Mouse (Mus musculus) gastrocnemius, postnatal 4 days (tissue): ENCODE data around the gene Scn2b. TPM values are rescaled to one million over a fixed set of nuclear protein-coding genes. Genes with fewer than 3 reads are reported as not detected.

ENCODE experiments used
- DNase-seq, 2 experiments: peaks; one replicate each; pipeline ENCODE4 v3.0.0; 2021 to 2022; ENCODE audit warnings: low spot score in 2 of 2, mixed read lengths in 2 of 2
- long read RNA-seq, 2 experiments: library from polyadenylated mRNA; stranded (forward); transcript quantifications; one replicate each; pipeline ENCODE4 v2.0.0; 2021
- total RNA-seq, 2 experiments: library from RNA; stranded (reverse); gene quantifications; 2 replicates each; pipeline ENCODE4 v1.2.3; 2021

The Scn2b gene
- 1 to 10 TPM; 1.9 to 2.0 TPM for total RNA-seq
- long read RNA-seq, experiment 1 = 0 reads
- long read RNA-seq, experiment 2 = 0 reads

DNA sequence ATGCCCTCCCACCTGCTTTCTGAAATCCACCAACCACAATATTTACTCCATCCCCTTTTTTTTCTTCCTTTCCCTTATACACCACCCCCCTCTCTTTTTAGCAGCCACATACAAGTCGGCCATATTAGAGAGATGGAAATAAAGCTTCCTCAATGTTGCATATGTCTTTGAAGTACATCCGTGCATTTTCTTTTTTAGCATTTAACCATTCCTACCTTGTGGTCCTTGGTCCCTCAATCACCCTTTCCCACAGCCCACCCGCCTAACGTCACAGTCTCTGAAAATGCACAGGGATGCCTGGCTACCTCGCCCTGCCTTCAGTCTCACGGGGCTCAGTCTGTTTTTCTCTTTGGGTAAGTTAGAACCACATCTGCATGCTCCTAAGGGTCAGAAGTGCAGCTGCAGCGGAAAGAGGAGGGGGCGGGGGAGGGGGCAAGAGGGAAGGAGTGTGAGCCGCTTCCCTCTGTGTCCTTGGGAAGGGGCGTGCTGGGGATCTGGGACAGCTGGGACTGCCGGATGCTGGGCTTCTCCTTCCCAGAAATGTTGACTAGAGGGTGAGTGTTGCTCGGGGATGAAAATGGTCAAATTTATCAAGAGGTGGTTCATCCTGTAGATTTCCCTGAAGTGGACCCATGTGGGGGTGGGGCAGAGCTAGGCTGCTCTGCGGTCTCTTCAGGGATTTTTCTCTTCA lies at the start of gene Scn2b:
Scn2b (plus strand) TSS at position 42 of the 691 bp plus-strand sequence.
- no peak for DNase-seq

DNA sequence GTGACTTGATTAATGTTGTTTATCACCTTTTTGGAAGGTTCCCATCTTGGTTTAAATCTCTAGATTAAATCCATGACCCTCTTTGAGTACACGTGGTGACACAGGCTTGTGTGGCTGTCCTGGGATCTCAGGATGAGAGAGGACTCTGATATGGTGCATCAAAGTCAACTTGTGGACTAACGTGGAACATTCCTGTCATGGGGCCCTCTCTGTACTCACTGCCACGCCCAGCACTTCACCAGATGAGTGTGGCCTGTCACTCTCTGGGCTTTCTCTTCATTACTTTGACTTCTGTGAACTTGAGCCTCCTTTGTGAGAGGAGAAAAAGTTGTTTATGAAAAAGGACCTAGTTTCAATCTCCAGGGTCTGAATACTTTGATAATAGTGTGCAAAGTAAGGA lies 45.8 kb upstream of the Scn2b start:
- no peak for DNase-seq

DNA sequence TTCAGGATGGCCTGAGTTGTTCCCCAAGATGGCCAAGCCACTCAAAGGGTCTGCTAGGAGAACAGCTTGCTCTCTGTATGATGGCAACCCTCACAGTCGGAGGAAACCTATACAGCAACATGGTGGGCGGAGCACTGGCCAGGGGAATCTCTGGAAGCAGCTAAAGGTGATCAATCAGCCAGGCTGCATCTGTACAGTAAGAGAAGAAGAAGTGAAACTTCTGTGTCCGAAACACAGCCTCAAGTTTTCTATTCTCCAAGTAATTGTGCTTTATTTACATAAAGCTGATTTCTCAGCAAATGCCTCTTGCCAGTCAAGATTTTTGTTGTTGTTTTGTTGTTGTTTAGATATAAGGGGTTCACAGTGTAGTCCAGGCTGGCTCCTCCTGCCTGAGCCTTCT lies 39.7 kb upstream of the Scn2b start:
- DNase-seq = no peak

- DNase-seq = no peak
Observed at GRCm38 (mm10) chr9:45079011-45079410, 38.6 kb upstream of the Scn2b start, which contains the start of gene Jaml. TSS of gene Jaml (plus strand) at chr9:45079183.

GRCm38 (mm10) chr9:45083132-45083531 lies 34.5 kb upstream of the Scn2b start:
- no peak for DNase-seq

- DNase-seq = no peak
Observed at GRCm38 (mm10) chr9:45084556-45084955, 33.0 kb upstream of the Scn2b start.

- no peak for DNase-seq
Observed at GRCm38 (mm10) chr9:45085741-45086690, 31.6 kb upstream of the Scn2b start.

GRCm38 (mm10) chr9:45088040-45088439 lies 29.5 kb upstream of the Scn2b start:
- DNase-seq = no peak

- no peak for DNase-seq
Observed at GRCm38 (mm10) chr9:45090811-45091210, 26.8 kb upstream of the Scn2b start.

GRCm38 (mm10) chr9:45092641-45093040 lies 24.9 kb upstream of the Scn2b start:
- DNase-seq = no peak

- no peak for DNase-seq
Observed at GRCm38 (mm10) chr9:45095149-45095937, 22.2 kb upstream of the Scn2b start.

DNA sequence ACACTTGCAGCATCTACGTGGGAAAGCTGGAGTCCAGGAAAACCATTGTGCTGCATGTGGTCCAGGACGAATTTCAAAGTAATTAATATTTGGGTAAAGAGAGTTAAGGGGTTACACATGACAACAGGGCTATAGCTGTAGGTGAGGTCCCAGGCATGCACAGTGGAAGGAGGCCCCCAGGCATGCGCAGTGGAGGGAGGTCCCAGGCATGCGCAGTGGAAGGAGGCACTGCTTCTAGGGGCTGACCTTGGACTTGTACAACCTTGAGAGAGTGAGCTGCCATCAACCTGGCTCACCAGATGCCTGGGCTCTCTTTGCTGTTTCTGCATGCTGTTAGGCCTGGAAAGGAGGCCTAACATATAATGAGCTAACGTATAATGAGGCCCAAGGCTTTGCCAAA lies 19.7 kb upstream of the Scn2b start:
- DNase-seq = no peak

GRCm38 (mm10) chr9:45098426-45098825 lies 19.2 kb upstream of the Scn2b start:
- DNase-seq = no peak

DNA sequence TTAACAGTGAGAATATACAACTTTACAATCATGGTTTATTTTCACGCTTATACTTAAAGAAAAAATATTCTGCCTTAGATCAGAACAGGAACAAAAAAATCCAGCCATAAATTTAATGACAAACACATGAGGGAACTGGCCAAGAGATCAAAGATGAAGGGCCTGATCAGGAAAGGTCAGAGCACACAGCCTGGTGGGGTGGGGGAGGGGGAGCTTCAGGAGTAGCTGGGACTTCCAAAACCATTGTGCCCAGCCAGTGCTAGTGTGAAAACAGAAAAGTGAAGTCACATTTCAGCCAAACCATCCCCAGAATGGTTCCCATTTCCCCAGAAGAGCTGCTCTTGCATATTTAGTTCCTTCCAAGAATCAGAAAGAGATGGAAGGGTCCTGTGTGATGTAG lies 15.1 kb upstream of the Scn2b start:
- no peak for DNase-seq

GRCm38 (mm10) chr9:45103211-45103979 lies 14.2 kb upstream of the Scn2b start:
- DNase-seq = no peak

DNA sequence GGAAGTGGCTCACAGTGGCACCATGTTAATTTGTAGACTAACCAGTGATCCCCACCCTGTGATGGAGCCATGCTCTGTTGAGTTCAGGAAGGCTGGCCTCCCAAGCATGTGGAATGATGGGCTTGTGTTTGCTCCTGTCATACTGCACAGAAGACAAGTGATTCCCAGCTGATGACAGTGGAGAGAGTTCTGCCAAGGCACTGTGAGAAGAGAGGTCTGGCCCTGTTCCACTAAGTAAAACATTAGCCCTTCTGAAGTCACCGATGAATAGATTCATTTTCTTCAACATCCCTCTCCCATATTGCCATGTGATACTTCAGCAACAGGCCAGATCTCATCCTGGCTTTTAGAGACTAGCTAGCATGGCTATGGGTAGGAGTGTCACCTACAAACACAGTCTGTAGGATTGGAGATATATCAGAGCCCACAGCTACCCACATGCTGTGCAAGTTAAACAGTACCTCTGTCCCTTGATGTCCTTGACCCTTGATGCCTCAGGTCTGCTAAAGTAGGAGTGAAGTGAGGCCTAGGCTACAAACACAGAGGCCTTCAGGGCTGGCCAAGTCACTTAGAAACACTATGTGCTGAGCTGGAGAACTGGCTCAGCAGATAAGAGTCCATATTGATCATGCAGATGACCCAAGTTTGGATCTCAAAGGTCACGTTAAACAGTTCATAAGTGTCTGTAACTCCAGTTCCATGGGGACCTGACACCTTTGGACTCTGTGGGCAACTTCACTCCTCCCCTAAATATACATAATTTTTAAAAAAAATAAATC lies 11.8 kb upstream of the Scn2b start:
- no peak for DNase-seq

DNA sequence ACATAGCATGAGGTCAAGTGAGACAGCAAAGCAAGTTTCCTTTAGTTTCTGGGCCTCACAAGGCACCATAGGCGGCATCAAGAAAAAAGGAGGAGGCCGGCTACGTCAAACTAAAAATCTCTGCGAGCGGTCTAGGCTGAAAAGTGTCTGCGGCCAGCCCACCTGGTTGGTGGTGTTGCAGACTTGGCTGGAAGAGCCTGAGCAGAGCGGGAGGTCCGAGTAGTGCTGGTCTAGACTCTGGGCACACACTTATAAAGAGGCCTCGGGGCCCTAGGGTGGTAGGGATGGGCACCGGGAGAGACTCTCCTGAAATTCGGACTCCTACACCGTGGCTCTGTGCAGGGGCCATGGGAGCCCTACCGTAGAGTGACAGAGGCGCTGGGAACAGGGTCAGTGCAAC lies 1.9 kb upstream of the Scn2b start:
- DNase-seq = peak in 1 of 2 experiments; percentile 44

GRCm38 (mm10) chr9:45116819-45117218 lies 763 bp upstream of the Scn2b start:
- no peak for DNase-seq

DNA sequence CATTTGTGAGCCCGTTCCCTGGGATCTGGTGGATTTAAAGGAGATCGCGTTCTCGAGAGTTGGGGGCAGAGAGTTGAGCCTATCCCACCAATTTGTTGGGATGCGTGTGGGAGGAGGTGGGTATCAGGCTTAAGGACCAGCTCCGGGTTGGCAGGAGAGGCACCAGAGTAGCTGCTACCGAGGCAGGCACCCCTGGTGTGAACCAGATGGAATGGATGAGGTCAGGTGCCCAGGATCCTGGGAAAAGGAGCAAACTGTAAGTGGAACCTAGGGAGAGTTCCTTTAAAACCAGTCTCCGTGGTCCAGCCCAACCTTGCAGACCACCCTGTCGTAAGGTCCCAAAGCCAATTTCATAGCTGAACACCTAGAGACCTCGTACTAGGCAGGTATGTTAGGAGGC lies 970 bp downstream of the Scn2b start:
- no peak for DNase-seq
